Mouse (Mus musculus): Measurements from ENCODE around the gene Slc38a11.

GRCm38 (mm10) chr2:65346915-65347314 is 16.9 kb downstream of the Slc38a11 start:
- TF ChIP-seq CTCF (conservative IDR thresholded peaks at IDR 0.05; ENCODE audit: insufficient read depth, insufficient read length, low read depth, low read length) (no peak), POLR2A (IDR thresholded peaks at IDR 0.05; ENCODE audit: low read depth, low read length) (no peak)

Data from kidney, adult 2 months (tissue).